Mouse (Mus musculus): ENCODE data around the gene Cfap99. TPM values are rescaled to one million over a fixed set of nuclear protein-coding genes. Genes with fewer than 3 reads are reported as not detected.

Gene Cfap99
- polyA plus RNA-seq, 1 experiment: 0.05 TPM

DNA sequence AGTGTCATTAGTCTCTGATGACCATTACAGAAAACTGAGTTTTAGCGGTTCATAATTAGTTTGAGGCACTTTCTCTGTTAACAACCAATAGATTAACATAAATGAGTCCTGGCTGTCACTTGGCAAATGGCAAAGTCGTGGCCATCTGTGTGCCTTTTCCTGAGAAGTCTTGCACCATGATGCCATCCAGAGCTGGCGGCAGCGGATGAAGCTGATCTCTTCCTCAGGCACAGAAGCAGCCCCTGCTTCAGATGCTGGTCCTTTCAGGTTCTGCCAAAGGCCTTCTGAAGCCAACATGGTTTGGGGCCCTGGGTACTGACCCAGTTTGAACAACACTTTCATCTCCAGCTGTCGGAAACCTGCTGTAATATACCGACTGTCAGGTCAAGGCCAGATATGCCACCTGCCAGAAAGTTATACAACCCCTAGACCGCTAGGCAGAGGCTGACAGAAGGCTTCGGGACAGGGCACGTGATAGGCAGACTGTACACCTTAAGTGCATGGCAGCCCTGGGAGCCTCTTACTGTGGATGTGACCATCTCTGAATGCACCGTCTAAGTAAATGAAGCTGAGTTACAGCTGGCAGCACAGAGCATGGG is 10.6 kb downstream of the Cfap99 start:
- WGBS: 81% methylated on average over 10 of the region's 10 CpGs
- no peaks in the 10 kb centered on the region for H3K27me3 ChIP-seq (replicated peaks; ENCODE audit: control insufficient read depth, insufficient read depth, low read length)
- TF ChIP-seq POLR2A (IDR thresholded peaks at IDR 0.05; ENCODE audit: low read depth, low read length) (no peak), CTCF (conservative IDR thresholded peaks at IDR 0.05; ENCODE audit: insufficient read depth, insufficient read length, low read depth, low read length) (no peak)
- no peaks in the 10 kb centered on the region for H3K36me3 ChIP-seq (ENCODE audit: control insufficient read depth, insufficient read depth, low read length)
- no peaks in the 10 kb centered on the region for H3K4me1 ChIP-seq (ENCODE audit: control insufficient read depth, insufficient read depth, low read length)
- H3K4me3 ChIP-seq (ENCODE audit: insufficient read depth, low read depth, low read length): no peak overlapping the region
- no peak overlapping the region for H3K27ac ChIP-seq (ENCODE audit: insufficient read depth, low read depth, low read length)
- no peak for DNase-seq

DNA sequence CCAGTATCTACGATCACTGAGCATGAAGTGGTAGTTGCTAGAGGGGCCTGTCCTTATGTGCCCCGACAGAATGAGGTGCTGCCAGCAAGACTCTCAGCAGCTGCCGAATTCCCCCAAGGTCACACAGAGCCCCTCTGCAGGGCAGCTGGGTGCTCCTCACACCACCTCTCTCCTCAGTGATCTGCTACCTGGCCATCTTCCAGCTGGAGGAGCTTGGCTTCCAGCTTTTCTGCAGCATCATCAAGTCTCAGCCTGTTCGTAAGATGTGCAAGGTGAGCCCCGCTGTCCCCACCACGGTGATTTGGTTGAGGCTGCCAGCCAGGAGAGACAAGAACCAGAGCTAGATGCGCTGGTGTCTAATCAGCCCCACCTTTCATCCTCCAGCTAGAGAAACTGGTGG is 14.0 kb downstream of the Cfap99 start:
- Histone ChIP-seq H3K36me3 (ENCODE audit: control insufficient read depth, insufficient read depth, low read length) (no peaks in the 10 kb centered on the region), H3K27ac (ENCODE audit: insufficient read depth, low read depth, low read length) (no peak overlapping the region), H3K4me1 (ENCODE audit: control insufficient read depth, insufficient read depth, low read length) (no peaks in the 10 kb centered on the region), H3K27me3 (replicated peaks; ENCODE audit: control insufficient read depth, insufficient read depth, low read length) (no peaks in the 10 kb centered on the region), H3K4me3 (ENCODE audit: insufficient read depth, low read depth, low read length) (no peak overlapping the region)
- no peak for DNase-seq
- 76% methylated on average over 7 of the region's 7 CpGs for WGBS
- TF ChIP-seq POLR2A (IDR thresholded peaks at IDR 0.05; ENCODE audit: low read depth, low read length) (no peak), CTCF (conservative IDR thresholded peaks at IDR 0.05; ENCODE audit: insufficient read depth, insufficient read length, low read depth, low read length) (no peak)

DNA sequence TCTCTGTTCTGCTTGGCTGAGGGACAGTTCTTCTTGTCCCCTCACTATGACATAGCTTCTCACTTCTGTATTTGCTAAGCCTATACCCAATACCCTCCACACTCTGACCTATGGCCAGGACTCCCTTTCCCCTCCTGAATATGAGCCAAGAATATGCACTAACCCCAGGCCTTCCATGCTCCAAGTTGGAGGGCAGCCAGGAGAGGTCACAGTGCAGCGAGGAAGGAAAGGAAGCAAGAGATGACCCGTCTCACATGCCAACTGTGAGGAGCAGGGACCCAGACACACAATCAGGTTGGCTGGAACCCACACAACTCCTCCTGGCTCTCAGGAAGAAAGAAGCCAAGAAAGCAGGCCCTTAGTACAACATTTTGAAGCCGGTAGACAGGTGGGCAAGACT is 20.6 kb downstream of the Cfap99 start:
- Histone ChIP-seq H3K36me3 (ENCODE audit: control insufficient read depth, insufficient read depth, low read length) (no peaks in the 10 kb centered on the region), H3K27me3 (replicated peaks; ENCODE audit: control insufficient read depth, insufficient read depth, low read length) (no peaks in the 10 kb centered on the region), H3K4me3 (ENCODE audit: insufficient read depth, low read depth, low read length) (no peak overlapping the region), H3K4me1 (ENCODE audit: control insufficient read depth, insufficient read depth, low read length) (no peaks in the 10 kb centered on the region), H3K27ac (ENCODE audit: insufficient read depth, low read depth, low read length) (no peak overlapping the region)
- WGBS: 33% methylated on average over 3 of the region's 3 CpGs
- TF ChIP-seq POLR2A (IDR thresholded peaks at IDR 0.05; ENCODE audit: low read depth, low read length): no peak
- peak; percentile 10 for DNase-seq

DNA sequence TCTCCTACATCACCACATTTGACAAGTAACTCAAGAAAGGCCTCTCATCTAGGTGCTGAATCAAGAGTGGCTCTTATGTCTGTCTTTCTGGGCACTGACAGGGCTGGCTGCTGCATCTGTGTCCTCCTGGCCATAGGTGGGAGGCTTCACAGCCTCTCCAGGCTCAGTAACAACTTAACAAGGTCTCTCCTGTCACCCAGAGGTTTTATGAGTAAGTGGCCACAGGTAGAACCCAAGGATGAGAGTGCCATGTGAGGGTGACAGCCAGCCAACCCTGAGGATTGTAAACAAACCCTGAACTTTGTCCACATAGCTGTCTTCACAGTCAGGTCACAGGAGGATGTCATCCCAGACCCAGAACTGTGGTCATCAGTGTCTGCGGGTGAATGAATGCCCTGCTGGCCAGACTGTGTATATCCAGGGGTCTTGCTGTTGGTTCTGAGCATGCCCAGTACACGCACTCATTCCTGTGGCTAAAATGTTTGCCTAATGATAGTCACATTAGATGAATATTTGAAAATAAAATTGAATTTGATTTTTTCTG is 31.2 kb downstream of the Cfap99 start:
- no peak overlapping the region for H3K27ac ChIP-seq (ENCODE audit: insufficient read depth, low read depth, low read length)
- no peak for TF ChIP-seq POLR2A (IDR thresholded peaks at IDR 0.05; ENCODE audit: low read depth, low read length)
- no peak; the same call in 1 of the 2 replicates for TF ChIP-seq CTCF (conservative IDR thresholded peaks at IDR 0.05; ENCODE audit: insufficient read depth, insufficient read length, low read depth, low read length)
- H3K4me3 ChIP-seq (ENCODE audit: insufficient read depth, low read depth, low read length): no peak overlapping the region
- H3K27me3 ChIP-seq (replicated peaks; ENCODE audit: control insufficient read depth, insufficient read depth, low read length): no peaks in the 10 kb centered on the region
- peak; percentile 15 for DNase-seq
- WGBS: 61% methylated on average over 2 of the region's 2 CpGs
- H3K36me3 ChIP-seq (ENCODE audit: control insufficient read depth, insufficient read depth, low read length): no peaks in the 10 kb centered on the region
- H3K4me1 ChIP-seq (ENCODE audit: control insufficient read depth, insufficient read depth, low read length): no peaks in the 10 kb centered on the region

DNA sequence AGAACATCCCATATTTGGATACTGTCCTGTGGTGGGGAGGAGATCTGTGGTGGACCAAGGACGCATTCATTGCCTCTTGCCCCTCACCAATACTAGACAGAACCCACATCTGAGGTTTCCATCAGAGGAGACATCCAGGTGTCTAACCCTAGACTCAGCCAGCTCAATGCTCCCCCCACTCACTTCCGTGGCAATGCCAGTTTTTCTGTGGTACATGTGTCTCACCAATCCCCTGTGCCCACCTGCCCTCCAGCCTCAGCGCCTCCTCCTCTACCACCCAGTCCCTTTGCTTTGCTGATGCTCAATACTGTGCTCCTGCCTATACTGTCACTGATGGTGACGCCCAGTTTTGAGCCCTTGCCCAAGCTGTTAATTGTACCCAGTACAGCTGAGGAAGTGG is 32.8 kb downstream of the Cfap99 start:
- TF ChIP-seq POLR2A (IDR thresholded peaks at IDR 0.05; ENCODE audit: low read depth, low read length) (no peak), CTCF (conservative IDR thresholded peaks at IDR 0.05; ENCODE audit: insufficient read depth, insufficient read length, low read depth, low read length) (no peak)
- DNase-seq: no peak
- no peak overlapping the region for H3K27ac ChIP-seq (ENCODE audit: insufficient read depth, low read depth, low read length)
- no peaks in the 10 kb centered on the region for H3K36me3 ChIP-seq (ENCODE audit: control insufficient read depth, insufficient read depth, low read length)
- WGBS: 85% methylated on average over 4 of the region's 4 CpGs
- no peak overlapping the region for H3K4me3 ChIP-seq (ENCODE audit: insufficient read depth, low read depth, low read length)
- H3K27me3 ChIP-seq (replicated peaks; ENCODE audit: control insufficient read depth, insufficient read depth, low read length): no peaks in the 10 kb centered on the region
- no peaks in the 10 kb centered on the region for H3K4me1 ChIP-seq (ENCODE audit: control insufficient read depth, insufficient read depth, low read length)

DNA sequence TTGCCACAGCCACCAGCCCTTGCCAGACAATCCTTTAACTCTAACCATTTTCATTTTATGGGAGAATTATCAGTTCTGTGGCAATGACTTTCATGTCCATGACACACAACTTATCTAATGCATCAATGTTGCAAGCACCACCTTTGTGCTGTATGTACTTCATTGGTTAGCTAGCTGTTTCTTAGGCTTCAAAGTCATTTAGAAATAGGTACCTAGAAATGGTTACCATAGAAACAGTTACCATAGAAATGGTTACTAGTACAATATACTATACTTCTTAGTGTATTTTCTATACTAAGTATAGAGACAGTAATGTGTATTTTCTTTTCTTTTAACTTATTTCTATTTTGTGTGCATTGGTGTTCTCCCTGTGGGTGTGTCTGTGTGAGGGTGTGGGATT is 36.9 kb downstream of the Cfap99 start:
- TF ChIP-seq CTCF (conservative IDR thresholded peaks at IDR 0.05; ENCODE audit: insufficient read depth, insufficient read length, low read depth, low read length) (no peak), POLR2A (IDR thresholded peaks at IDR 0.05; ENCODE audit: low read depth, low read length) (no peak)

DNA sequence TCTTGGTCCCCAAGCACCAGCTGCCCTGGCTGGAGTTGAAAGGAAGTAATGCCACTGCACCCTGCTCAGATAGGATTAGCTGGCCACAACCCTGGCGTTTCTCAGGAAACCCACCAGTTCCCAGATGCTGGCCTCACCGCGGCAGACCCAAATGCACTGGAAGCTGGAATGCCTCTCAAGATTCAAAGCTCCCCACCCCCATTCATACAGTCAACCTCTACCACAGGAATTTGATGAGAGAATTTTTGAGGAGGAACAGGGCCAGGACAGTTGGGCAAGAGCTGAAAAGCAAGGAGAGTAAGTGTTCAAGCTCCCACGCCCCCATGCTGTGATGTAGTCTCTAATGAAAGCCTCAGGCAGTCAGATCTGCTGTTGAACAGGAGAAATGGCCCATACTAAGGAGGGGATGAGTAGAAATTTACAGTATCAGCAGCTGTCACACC is 37.9 kb downstream of the Cfap99 start:
- WGBS: 51% methylated on average over 4 of the region's 4 CpGs

More for the DNA sequence above, 36.9 kb downstream of the Cfap99 start:
- no peak overlapping the region for H3K4me3 ChIP-seq (ENCODE audit: insufficient read depth, low read depth, low read length)
- DNase-seq: no peak
- H3K27ac ChIP-seq (ENCODE audit: insufficient read depth, low read depth, low read length): no peak overlapping the region
- no peaks in the 10 kb centered on the region for H3K4me1 ChIP-seq (ENCODE audit: control insufficient read depth, insufficient read depth, low read length)
- no peaks in the 10 kb centered on the region for H3K36me3 ChIP-seq (ENCODE audit: control insufficient read depth, insufficient read depth, low read length)
- H3K27me3 ChIP-seq (replicated peaks; ENCODE audit: control insufficient read depth, insufficient read depth, low read length): no peaks in the 10 kb centered on the region

More for the DNA sequence above, 37.9 kb downstream of the Cfap99 start:
- Histone ChIP-seq H3K4me1 (ENCODE audit: control insufficient read depth, insufficient read depth, low read length) (no peaks in the 10 kb centered on the region), H3K27ac (ENCODE audit: insufficient read depth, low read depth, low read length) (no peak overlapping the region), H3K4me3 (ENCODE audit: insufficient read depth, low read depth, low read length) (no peak overlapping the region), H3K27me3 (replicated peaks; ENCODE audit: control insufficient read depth, insufficient read depth, low read length) (no peaks in the 10 kb centered on the region), H3K36me3 (ENCODE audit: control insufficient read depth, insufficient read depth, low read length) (no peaks in the 10 kb centered on the region)
- no peak for DNase-seq
- TF ChIP-seq POLR2A (IDR thresholded peaks at IDR 0.05; ENCODE audit: low read depth, low read length) (no peak), CTCF (conservative IDR thresholded peaks at IDR 0.05; ENCODE audit: insufficient read depth, insufficient read length, low read depth, low read length) (no peak)

Measured in kidney, adult 2 months (tissue).